Mouse (Mus musculus) CD4-positive naive resting alpha-beta T cell, adult 76 days (primary cell): ENCODE measurements around the gene Ddx59. TPM values are rescaled to one million over a fixed set of nuclear protein-coding genes. Genes with fewer than 3 reads are reported as not detected.

Source experiments
- total RNA-seq: library from RNA; stranded (reverse); gene quantifications from one replicate; pipeline ENCODE4 v1.2.4, GENCODE M21; 2023

Gene Ddx59
- 13.2 TPM for total RNA-seq

GRCm38 (mm10) chr1:136414798-136415755 lies at the start of gene Ddx59:
Gene Ddx59 (plus strand): TSS chr1:136415271.

GRCm38 (mm10) chr1:136466143-136466811 lies 51.2 kb downstream of the Ddx59 start, which contains the start of gene Kif14:
Gene Kif14 (plus strand): TSS chr1:136466343.

Other genes with a start within 250 kb of the Ddx59 start
- not detected for gene Mroh3, start 202.4 kb upstream of the Ddx59 start, total RNA-seq
- gene Inava, start 181.0 kb upstream of the Ddx59 start, total RNA-seq, result not detected
- gene Gpr25, start 154.4 kb upstream of the Ddx59 start, total RNA-seq, result not detected
- gene Camsap2, start 69.2 kb upstream of the Ddx59 start, total RNA-seq, result 44.4 TPM
- gene Kif14, start 51.1 kb downstream of the Ddx59 start, total RNA-seq, result 0.94 TPM
- 77.0 TPM for gene Zfp281, start 209.6 kb downstream of the Ddx59 start, total RNA-seq